Mouse (Mus musculus) gastrocnemius, postnatal 25 days (tissue): ENCODE measurements around the gene Lhx5. TPM values are rescaled to one million over a fixed set of nuclear protein-coding genes. Genes with fewer than 3 reads are reported as not detected.

ENCODE experiments used
- DNase-seq: peaks from one replicate; pipeline ENCODE4 v3.0.0; 2022
- total RNA-seq, 2 experiments: library from RNA; stranded (reverse); gene quantifications; 1 replicate in 1 of 2; 2 replicates in 1 of 2; pipeline ENCODE4 v1.2.3; 2021

Lhx5 gene
- total RNA-seq, 2 experiments from 2014 or later, result not detected

DNA sequence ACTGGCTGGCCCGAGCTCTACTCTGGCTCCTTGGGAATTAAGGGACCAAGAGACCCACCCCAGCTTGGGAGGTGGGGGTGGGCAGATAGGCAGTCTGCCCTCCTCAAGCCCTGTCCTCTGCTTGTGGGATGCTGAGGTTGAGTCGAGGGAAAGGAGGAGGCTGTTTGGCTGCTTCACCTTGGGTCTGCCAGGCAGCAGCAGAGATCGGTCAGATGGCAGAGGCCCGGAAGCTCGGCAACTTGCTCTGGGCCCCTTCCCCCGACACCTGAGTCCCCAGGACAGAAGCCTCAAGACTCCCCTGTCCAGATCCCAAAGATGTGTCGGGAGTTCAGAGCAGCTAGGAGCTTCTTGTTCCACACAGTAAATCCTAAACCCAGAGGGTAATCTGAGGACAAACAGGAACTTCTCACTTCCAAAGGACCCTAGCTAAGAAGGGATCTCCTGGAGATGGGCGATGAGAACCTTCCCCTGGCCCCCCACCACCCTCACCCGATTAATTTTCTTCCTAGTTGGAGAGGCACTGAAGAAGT lies 1.1 kb downstream of the Lhx5 start:
- DNase-seq, result no peak

DNA sequence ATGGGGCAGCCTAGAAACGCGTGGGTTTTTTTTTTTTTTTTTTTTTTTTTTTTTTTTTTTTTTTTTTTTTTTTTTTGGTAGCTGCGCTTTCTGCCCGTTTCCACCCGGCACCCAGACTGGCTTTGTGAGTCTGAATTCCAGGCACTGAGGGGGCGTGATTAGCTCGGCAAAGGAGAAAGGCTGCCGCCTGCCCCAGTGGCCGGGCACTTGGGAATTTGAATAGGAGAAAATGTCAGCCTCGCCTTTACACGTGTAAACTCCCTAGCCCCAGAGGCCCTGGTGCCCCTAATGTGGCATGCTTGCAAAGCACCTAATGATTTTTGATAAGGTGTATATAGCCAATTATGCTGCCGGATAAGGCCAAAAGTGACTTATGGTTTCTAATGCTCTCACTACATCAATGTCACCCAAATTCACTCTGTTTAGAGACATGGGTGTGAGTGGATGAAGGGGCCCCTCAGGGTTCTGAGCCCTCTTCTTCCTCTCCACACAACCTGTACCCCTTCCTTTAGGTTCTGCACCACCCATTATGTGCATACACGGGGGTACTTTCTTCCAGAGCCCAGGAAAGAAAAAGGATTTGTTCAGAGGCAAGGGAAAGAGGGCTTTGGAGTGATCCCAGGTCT lies 1.7 kb downstream of the Lhx5 start:
- no peak for DNase-seq

DNA sequence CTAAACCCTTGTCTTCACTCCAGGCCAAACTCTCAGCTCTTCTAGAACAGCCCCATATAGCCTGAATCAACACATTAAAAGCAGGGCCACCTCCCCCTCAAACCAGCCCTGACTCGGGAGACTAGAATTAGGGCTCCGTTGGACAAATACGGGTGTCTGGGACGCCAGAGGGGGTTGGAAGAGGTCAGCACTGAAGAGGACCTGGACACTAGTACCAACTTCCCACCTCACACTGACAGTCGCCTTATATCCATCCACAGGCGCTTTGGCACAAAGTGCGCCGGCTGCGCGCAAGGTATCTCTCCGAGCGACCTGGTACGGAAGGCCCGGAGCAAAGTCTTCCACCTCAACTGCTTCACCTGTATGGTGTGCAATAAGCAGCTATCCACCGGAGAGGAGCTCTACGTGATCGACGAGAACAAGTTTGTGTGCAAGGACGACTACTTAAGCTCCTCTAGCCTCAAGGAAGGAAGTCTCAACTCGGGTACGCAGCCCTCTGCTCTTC lies 2.8 kb downstream of the Lhx5 start:
- DNase-seq, result no peak

DNA sequence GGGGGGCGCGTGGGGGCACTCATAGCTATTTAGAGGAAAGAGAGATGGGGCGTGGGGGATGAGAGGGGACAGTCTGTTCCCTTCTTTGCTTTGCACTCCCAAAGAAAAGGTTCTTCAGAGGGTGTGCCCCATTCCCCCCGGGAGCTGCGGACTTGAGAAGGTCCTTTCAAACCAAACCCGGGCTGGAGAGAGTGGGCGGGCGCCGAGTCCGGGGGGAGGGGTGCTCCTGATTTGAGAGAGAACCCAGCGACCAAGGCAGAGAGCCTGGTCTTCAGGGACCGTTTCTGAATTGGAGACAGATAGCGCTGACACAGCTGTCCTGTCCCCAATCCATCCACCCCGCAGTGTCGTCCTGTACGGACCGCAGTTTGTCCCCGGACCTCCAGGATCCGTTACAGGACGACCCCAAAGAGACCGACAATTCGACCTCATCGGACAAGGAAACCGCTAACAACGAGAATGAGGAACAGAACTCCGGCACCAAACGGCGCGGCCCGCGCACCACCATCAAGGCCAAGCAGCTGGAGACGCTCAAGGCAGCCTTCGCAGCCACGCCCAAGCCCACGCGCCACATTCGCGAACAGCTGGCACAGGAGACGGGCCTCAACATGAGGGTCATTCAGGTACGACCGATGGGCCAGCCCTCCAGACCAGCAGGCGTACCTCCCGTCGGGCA lies 3.6 kb downstream of the Lhx5 start:
- DNase-seq, result no peak

DNA sequence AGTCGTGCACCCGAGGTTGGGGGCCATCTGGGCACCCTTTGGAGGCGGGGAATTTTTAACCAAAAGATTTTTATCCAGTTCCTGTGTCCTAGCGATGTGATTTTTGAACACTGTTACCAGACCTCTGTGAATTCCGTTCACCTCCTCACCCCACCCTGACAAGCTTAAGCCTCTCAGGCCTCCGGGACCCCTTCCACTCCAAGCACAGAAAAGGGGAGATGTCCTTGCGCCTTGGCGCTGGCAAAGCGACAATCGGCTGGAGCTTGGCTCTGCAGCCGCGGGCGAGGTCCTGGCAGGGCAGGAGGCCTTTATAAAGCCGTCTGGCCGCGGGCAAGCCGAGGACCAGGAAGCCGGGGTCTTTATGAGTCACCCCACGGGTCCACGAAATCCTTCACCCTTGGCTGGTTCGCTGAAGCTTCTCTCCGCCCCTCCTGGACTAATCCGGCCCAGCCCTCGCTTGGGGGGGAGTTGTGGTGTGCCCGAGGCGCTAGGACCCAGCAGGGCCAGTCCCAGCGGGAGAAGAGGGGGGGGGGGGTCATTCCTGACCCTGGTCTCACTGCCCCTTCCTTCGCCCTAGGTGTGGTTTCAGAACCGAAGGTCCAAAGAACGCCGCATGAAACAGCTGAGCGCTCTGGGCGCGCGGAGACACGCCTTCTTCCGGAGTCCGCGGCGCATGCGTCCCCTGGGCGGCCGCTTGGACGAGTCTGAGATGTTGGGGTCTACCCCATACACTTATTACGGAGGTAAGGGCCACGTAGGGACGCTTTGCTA lies 4.4 kb downstream of the Lhx5 start:
- DNase-seq, result no peak

DNA sequence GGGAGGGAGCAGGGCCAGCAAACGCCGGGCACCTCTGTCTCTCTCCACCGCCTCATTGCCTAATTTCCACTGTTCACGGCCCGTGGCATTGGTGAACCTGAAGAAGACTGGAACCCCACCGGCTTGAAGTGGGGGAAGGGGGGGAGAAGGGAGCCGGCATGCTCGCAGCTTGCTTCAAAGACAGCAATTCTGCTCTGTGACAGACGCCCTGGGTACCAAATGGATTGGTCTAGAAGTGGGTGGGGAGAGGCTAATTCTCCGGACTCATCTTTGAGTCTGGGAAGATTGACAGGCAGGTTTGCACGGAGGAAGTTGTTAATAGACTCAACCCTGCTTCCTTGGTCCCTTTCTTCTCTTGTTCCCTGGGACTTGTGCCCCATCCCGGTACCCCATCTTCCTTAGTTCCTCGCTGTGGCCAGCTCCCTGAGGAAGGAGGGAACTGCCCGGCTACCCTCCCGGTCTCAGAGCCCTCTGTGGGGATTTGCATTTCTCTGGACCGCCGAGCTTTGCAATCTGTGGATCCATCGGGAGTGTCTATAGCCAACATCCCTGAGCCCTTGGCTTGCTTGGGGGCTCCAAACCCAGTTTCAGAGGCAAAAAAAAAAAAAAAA lies 5.5 kb downstream of the Lhx5 start:
- no peak for DNase-seq

DNA sequence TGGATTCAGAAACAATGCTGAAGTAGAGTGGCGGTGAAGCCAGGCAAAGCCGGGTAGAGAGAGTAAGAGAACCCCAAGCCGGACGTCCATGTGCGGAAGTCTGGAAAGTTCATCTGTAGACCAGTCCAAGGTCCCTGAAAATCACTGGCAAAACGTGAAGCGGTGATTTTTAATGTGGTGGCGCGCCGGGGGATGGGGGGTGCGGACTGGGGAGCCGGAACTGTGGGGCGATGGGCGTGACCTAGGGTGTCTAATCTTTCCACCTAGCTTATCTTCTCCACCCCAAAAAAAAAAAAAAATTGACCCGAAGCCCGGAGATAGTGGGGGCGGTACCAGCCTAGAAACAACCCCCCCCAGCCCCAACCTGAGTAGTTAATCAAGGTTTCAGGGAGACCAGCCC lies 6.0 kb downstream of the Lhx5 start:
- no peak for DNase-seq

DNA sequence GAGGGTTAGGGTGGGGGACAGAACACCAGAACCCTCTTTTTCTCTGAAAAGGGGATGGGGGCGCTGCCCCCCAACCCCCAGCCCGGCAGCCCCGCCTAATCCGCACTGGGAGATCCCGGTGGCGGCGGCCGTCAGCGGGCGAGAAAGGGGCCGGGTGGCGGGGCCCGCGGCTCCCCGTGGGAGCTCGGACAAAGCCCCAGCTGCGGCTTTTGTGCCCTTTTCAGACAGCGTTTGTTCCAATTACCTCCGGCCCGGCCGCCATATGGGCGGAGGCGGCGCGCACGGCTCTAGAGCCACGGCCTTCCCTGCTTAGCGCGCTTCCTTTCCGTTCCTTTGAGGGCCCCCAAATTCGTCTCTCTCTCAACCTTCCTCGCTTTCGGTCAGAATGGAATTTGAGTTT lies 6.5 kb downstream of the Lhx5 start:
- no peak for DNase-seq

DNA sequence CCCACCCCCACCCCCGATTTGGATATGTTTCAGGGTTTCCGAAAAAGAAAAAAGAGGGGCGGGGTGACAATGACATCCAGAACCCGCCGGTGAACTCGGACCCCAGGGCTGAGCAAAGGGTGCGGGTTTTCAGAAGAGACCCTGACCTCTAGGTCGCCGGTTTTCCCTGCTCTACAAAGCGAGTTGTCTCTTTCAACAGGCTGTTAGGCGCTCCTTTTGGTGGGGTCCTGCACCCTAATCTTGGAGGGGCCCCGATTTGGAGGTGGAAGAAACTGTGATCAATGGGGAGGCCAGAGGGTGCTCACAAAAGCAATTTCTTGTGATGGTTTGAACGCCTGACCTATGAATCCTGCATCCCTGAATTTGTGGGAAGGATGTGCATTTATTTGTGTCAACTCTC lies 7.0 kb downstream of the Lhx5 start:
- no peak for DNase-seq

DNA sequence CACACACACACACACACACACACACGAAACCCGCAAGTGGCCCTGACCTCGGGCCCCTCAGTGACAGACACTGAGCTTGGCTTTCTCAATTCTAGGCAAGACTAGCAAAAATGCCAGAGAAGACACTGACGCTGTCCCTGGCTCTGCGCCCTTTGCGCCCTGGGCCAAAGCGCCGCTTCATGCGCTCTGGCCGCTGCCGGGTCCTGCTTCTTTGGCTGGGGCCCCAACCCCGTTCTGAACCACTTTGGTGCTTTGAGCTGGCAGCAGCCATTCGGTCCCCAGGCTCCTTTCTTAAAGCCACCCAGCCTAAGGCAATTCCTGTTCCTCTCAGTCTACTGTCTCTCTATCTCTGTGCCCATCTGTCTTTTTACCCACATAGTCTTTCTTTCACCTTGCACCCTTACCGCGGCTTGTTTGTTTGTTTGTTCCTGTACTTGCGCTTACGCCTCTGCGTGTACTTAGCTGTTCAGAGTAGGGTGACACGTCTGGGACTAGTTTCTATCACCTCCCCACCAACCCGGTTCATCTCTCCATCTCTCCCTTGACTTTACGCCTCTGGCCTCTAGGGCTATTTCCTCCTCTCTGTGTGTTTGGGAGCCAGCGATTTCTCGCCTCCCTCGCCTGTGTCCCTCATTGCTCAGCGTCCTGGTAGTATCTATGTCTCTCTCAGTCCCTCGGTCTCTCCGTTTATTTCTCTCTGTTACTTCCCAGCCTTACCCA lies 7.7 kb downstream of the Lhx5 start:
- DNase-seq, result no peak

DNA sequence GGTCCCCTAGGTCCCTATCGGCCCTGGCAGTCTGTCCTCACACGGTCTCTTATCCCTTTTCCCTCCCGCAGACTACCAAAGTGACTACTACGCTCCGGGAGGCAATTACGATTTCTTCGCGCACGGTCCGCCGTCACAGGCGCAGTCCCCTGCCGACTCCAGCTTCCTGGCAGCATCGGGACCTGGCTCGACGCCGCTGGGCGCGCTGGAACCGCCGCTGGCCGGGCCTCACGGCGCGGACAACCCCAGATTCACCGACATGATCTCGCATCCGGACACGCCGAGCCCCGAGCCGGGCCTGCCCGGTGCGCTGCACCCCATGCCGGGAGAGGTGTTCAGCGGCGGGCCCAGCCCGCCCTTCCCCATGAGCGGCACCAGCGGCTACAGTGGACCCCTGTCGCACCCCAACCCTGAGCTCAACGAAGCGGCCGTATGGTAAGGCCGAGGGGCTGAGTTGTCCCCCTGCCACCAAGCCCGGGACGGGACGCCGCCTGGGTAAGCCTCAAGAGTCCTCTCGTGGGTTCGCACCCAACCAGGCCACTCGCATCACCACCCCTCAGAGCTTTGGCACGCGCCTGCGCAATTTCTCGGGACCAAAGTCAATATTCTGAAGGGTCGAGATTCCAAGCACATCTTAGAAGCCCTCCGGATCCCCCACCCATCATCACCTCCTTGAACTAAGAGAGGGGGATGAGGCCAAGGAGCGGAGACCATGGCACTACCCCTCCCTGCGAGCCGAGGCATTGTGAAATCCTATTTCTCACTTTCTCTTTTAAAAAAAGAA lies 8.6 kb downstream of the Lhx5 start:
- DNase-seq, result no peak

DNA sequence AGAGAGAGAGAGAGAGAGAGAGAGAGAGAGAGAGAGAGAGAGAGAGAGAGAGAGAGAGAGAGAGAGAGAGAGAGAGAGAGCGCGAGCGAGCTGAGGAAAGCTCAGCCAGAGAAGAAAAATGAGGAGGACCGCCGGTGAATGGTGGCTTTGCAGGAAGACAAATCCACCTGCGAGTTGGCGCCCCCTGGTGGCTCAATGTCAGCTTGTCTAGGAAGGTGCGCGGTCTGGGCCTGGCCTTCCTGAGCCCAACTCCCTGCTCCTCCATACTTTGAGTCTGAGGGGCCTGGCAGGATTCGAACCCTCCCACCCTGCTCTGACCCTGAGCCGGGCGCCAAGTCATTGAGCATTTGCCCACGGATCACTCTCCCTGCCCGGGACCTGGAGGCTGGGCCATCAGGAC lies 9.2 kb downstream of the Lhx5 start:
- DNase-seq, result peak; percentile 55

DNA sequence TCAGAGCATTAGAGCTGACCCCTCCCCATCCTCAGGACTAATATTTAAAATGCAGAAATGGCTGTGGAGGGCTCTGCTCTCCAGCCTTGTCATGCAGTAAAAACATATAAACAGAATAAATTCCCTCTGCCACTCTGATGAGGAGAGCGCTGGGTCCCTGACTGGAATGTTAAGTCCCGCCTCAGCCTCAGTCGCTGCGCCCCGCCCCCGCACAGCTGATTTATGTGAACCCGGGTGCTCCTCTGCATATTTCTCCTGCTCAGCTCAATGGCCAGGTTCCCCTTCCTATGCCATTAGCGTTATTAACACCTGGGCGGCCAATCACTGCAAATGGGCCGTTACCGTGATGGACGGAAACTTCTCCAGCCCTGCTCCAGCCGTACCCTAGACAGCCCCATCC lies 15.8 kb downstream of the Lhx5 start:
- no peak for DNase-seq

DNA sequence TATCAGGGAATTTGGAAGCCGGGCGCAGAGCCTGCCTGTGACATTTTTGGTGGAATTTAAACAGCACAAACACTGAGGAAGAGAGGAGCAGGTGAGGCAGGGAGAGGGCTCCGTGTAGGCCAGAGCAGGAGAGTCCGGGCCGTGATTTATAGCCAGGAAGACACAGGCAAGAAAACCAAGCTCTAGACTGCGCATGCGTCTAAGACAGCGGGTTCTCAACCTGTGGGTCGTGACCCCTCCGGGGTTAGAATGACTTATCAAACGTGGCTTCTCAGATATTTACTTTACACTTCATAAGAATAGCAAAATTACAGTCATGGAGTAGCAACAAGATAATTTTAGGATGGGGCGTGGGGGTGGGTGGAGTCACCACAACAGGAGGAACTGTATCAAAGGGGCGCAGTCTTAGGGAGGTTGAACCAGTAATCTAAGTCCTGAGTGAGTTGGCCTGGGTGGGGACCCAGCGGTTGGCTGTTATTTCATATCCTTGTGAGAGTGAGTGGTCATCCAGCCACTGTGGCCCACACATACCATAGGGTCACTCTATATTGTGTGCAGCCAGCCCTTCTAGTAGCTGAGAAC lies 23.3 kb downstream of the Lhx5 start:
- DNase-seq, result no peak

DNA sequence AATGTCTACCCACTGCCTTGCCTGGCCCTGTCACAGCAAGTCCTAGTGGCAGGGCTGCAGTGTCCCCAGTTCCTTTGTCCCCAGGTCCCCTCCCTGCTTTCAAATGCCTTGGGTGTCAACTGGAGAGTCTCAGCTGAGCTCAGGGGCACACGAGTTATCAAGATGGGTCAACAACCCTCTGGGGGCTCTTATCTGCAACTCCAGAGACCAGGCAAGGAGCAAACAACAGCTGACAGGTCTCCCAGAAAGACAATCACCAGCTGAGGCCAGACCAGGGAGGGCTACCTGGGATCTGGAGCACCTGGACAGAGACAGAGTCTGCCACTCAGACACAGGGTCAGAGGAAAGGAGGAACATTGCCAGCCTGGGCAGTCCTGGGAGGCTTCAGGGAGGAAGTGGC lies 24.8 kb downstream of the Lhx5 start:
- no peak for DNase-seq

DNA sequence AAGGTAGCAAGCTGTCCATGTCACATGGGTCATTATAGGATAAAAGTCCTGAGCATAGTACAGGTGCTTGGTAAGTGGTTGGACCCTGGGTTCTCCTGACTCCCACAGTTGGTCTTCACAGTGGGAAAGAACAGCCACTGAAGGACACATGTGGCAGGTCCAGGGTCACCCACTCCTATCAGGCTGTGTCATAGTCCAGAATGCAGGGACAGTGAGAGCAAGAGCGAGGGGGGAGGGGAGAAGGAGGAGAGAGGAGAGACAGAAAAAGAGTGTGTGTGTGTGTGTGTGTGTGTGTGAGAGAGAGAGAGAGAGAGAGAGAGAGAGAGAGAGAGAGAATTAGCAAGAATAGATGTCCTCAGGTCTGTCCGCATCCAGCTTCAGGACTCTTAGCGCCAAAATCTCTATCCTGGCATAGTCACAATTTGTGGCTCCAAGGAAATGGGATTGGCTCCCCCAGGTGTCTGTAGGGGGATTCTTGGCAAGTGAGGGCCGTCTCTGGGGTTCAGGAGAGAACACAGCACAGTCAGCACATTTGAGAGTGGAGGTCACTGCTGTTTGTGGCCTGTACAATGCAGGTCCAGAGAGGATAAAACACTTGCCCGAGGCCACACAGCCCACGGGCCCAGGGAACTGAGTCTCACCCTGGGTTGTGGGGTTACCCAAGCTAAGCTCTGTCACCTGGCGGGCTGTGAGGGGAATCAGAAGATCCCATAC lies 25.5 kb downstream of the Lhx5 start:
- no peak for DNase-seq

DNA sequence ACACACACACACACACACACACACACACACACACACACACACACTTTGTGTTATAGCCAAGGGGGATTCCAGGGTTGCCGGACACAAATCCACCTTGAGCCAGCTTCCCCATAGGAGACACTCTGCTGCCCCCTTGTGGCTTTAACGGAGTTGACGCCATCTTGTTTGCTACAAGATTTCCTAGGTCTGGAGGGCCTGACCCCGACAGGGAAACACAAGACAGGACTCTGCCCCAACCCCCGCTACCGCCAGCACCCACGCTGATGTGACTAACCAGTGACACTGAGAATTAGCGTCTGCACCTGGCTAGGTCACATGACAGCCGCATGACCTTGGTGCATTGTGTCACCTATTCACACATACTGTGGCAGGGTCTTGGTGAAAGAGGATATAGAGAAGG lies 26.1 kb downstream of the Lhx5 start:
- DNase-seq, result no peak

DNA sequence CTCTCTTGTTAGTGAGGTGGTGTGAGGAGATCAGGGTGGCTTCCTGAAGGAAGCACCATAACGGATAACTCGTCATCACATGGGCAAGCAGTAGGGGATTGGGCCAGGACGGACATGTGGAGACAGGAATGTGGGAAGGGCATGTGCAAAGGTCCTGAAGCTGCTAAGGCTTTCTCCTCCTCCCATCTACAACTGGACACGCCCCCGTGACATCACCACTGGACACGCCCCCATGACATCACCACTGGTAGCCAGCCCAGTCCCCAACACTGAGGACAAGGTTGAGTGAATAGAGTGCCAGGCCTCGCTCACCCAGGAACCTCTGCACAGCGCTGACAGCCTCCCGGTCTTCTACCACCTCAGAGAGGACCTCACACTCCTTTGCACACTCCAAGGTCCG lies 27.6 kb downstream of the Lhx5 start:
- no peak for DNase-seq

DNA sequence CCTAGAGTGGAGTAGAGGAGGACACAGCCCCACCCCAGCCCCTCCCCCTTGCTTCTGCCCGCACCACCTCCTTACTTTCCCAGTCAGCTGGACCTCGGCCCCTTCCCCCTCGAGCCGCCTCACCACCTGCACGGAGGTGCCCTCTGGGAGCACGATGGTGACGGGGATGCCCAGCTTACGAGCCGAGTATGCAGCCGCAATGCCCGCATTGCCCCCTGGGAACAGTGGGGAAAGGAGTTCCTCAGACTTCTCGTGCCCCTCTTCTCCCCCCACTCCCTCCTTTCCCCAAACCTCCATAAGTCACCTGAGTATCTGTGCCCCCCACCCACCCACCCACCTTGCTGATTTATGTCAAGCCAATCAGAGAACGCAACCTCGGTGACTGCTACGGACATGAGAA lies 30.4 kb downstream of the Lhx5 start:
- DNase-seq, result no peak

DNA sequence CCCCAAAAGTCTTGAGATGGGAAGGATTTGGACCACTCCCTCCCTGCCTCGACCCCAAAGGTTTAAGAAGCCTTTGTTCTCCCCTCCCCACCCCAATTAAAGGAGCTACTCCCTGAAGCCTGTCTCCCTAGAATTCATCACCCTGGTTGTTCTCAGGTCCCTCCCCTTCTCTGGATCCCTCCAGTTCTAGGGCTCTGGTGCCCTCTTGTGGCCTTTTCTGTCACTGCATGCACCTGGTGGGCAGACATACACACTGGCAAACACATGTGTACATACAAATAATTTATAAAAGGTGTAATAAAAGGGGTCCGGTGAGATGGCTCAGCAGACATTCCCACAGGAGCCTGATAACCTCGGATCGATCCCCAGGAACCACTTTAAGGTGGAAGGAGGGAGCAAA lies 32.8 kb downstream of the Lhx5 start:
- DNase-seq, result no peak
